Mouse (Mus musculus) liver, embryonic 14.5 days (tissue): ENCODE measurements around the gene Capns2.

Experiments
- CTCF ChIP-seq: IDR thresholded peaks from 2 replicates; pipeline ENCODE4 v1.5.1; 2016; ENCODE audit warnings: antibody characterized with exemption, low read depth, control low read depth
- EP300 ChIP-seq: IDR thresholded peaks from 2 replicates; pipeline ENCODE4 v1.6.1; 2016; ENCODE audit warnings: antibody characterized with exemption, low read depth

- TF ChIP-seq CTCF, result no peak
- no peak for TF ChIP-seq EP300
These were observed 2.4 kb downstream of the Capns2 start for GRCm38 (mm10) chr8:92903488-92904135.
